24 mouse cellular contexts compared by ENCODE assay signal in the genomic region with DNA sequence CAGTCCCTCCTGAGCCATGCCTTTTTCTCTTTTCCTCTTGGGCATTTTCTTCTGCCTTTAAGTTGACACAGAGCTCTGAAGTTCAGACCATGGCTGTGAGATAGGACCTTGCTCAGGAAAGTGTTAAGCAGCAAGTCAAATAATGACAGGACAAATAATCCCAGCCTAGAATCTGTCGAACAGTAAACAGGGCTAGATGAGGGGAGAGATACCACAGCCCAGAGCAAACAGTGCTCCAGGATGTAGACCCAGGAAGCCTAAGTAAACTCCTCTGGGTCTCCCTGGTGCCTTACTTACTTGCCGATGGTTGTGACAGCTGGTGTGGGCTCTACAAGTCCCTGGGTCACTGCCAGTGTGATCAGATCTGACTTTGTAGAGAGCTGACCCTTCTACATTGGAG. TPM values are rescaled to one million over a fixed set of nuclear protein-coding genes. Genes with fewer than 3 reads are reported as not detected.
DNase-seq lines count a peak whose midpoint lies in the region; ATAC-seq lines count a peak whose summit lies in the region.
"Had no signal": no experiment of that assay in that cellular context is flagged by ENCODE, and none has a peak within 500 bp of the region (broad histone marks: within the 10 kb centered on the region; RNA-seq: fewer than 3 reads in every experiment).

No protein-coding gene starts in this region.

- intact Hi-C loops in heart, postnatal 10 days (cut with DNase I), result no loop called here

- no peak overlapping the region for H3K27ac ChIP-seq in liver, embryonic 16.5 days (ENCODE audit: low read length)
- H3K27ac ChIP-seq in stomach, embryonic 16.5 days (ENCODE audit: low read length), result peak overlapping the region; percentile 72
- H3K27ac ChIP-seq: embryonic facial prominence, embryonic 13.5 days; forebrain, embryonic 12.5 days; heart, adult 2 months; hindbrain, embryonic 12.5 days had no signal

- WGBS in liver, embryonic 16.5 days (ENCODE audit: insufficient replicate concordance), result 23% methylated on average over 2 of the region's 2 CpGs
- WGBS in stomach, embryonic 16.5 days, result 34% methylated on average over 2 of the region's 2 CpGs

- DNase-seq in heart, adult 11 months, result peak; percentile 67
- DNase-seq in heart, postnatal 10 days, result no peak
- DNase-seq in liver, result no peak
- DNase-seq in kidney, adult 11 months, result no peak
- no peak for DNase-seq in kidney, postnatal 25 days
- DNase-seq: adrenal gland, postnatal 10 days; B cell, adult 2 months; cerebellum, adult 11 months; cerebellum, adult 8-10 months; cerebellum, postnatal 14 days; gastrocnemius, postnatal 10 days; heart, adult 2 months; heart, postnatal 4 days had no signal

- ATAC-seq in liver, embryonic 16.5 days (ENCODE audit: low read depth), result peak; percentile 47
- peak; percentile 69 for ATAC-seq in stomach, embryonic 16.5 days (ENCODE audit: insufficient read depth, low FRiP score)
- ATAC-seq: CD4-positive, CD25-positive, alpha-beta regulatory T cell, adult 4 months; forebrain, embryonic 16.5 days; hindbrain, embryonic 16.5 days had no signal

- H3K4me2 ChIP-seq in liver, embryonic 16.5 days (ENCODE audit: low read depth, low read length), result no peak overlapping the region
- 0 out of 2 replicates have a peak overlapping the region, but pooled peaks have one; percentile 22 for H3K4me2 ChIP-seq in stomach, embryonic 16.5 days (ENCODE audit: low read depth, low read length)
- H3K4me2 ChIP-seq: embryonic facial prominence, embryonic 13.5 days; forebrain, embryonic 12.5 days; heart, embryonic 12.5 days; hindbrain, embryonic 12.5 days had no signal

- no peaks in the 10 kb centered on the region for H3K36me3 ChIP-seq in liver, embryonic 16.5 days (ENCODE audit: control insufficient read depth, insufficient read depth)
- no peaks in the 10 kb centered on the region for H3K36me3 ChIP-seq in stomach, embryonic 16.5 days (ENCODE audit: control insufficient read depth, insufficient read depth, low read length)
- H3K36me3 ChIP-seq: embryonic facial prominence, embryonic 13.5 days; forebrain, embryonic 12.5 days; G1E; heart, embryonic 12.5 days; hindbrain, embryonic 12.5 days had no signal

- H3K9ac ChIP-seq in liver, embryonic 16.5 days (ENCODE audit: low read depth, low read length), result no peak overlapping the region
- H3K9ac ChIP-seq in stomach, embryonic 16.5 days (ENCODE audit: low read length), result no peak overlapping the region
- H3K9ac ChIP-seq: embryonic facial prominence, embryonic 13.5 days; forebrain, embryonic 12.5 days; heart, embryonic 12.5 days; hindbrain, embryonic 12.5 days had no signal

- peaks cover 10% of the 10 kb centered on the region for H3K4me1 ChIP-seq in liver, embryonic 16.5 days (ENCODE audit: control insufficient read depth, low read depth, low read length)
- H3K4me1 ChIP-seq in stomach, embryonic 16.5 days (ENCODE audit: control insufficient read depth, insufficient read depth, low read length), result no peaks in the 10 kb centered on the region

- peaks cover 27% of the 10 kb centered on the region for H3K27me3 ChIP-seq in liver, embryonic 16.5 days (ENCODE audit: control insufficient read depth, insufficient read depth, low read depth, low read length)
- H3K27me3 ChIP-seq in stomach, embryonic 16.5 days (ENCODE audit: control insufficient read depth, insufficient read depth, low read length), result no peaks in the 10 kb centered on the region

- H3K9me3 ChIP-seq in liver, embryonic 16.5 days (replicated peaks; ENCODE audit: control insufficient read depth, low read length), result no peaks in the 10 kb centered on the region
- H3K9me3 ChIP-seq in stomach, embryonic 16.5 days (replicated peaks; ENCODE audit: control insufficient read depth, low read length), result no peaks in the 10 kb centered on the region
- H3K9me3 ChIP-seq: embryonic facial prominence, embryonic 13.5 days; forebrain, embryonic 12.5 days; heart, embryonic 12.5 days; hindbrain, embryonic 12.5 days had no signal

- H3K4me3 ChIP-seq in liver, embryonic 16.5 days (ENCODE audit: low read depth, low read length), result no peak overlapping the region
- no peak overlapping the region for H3K4me3 ChIP-seq in stomach, embryonic 16.5 days (replicated peaks; ENCODE audit: low read length)
- H3K4me3 ChIP-seq: embryonic facial prominence, embryonic 13.5 days; forebrain, embryonic 12.5 days; heart, adult 2 months; heart, embryonic 12.5 days; hindbrain, embryonic 12.5 days had no signal

RNA-seq across cellular contexts. Expression of a gene that starts 1.9 kb away (rescaled TPM):
- under 1 TPM; 0.14 to 0.20 TPM for total RNA-seq in heart, postnatal 10 days (2021)
- polyA plus RNA-seq in liver, embryonic 16.5 days (2015; fragmentation: Nextera tagmentation; extraction: Ambion mirVana), result 0.07 TPM in 1 of 2 replicates, not detected in the other
- polyA plus RNA-seq in stomach, embryonic 16.5 days (2015; fragmentation: Nextera tagmentation; extraction: Ambion mirVana), result 3.2 and 3.5 TPM in 2 replicates
- total RNA-seq: common myeloid progenitor, adult 5-6 weeks had no signal
- polyA plus RNA-seq: CD4-positive, CD25-positive, alpha-beta regulatory T cell, adult 4 months; G1E had no signal
